Mouse (Mus musculus) MEL (cell line): ENCODE measurements around the gene Fam208a. TPM values are rescaled to one million over a fixed set of nuclear protein-coding genes. Genes with fewer than 3 reads are reported as not detected.

Experiments
- DNase-seq: peaks from one replicate; pipeline ENCODE4 v3.0.0; 2011; ENCODE audit warnings: low read depth, low spot score
- H3K27ac ChIP-seq: 2 replicates; pipeline ENCODE4 v1.5.1; 2012; ENCODE audit warnings: low read depth, mild to moderate bottlenecking, control low read depth, low read length, moderate library complexity; ENCODE audit not compliant: control insufficient read depth
- H3K27me3 ChIP-seq, 2 experiments: fragments of 150-350 bp in 1 of 2; sonication (generic) in 1 of 2; 2 replicates each; pipeline ENCODE4 v1.6.1; 2012; ENCODE audit warnings: low read length in 2 of 2, mild to moderate bottlenecking in 2 of 2, improper control_type of control experiment in 1 of 2, moderate library complexity in 1 of 2; ENCODE audit not compliant: insufficient read depth in 2 of 2, control insufficient read depth in 1 of 2
- H3K36me3 ChIP-seq, 2 experiments: 2 replicates each; pipeline ENCODE4 v1.6.1; 2012 to 2014; ENCODE audit warnings: low read length in 2 of 2, improper control_type of control experiment in 1 of 2, inconsistent platforms in 1 of 2, mild to moderate bottlenecking in 1 of 2; ENCODE audit not compliant: insufficient read depth in 2 of 2, control insufficient read depth in 1 of 2
- H3K4me1 ChIP-seq, 2 experiments: fragments of 150-350 bp in 1 of 2; sonication (generic) in 1 of 2; 2 replicates each; pipeline ENCODE4 v1.6.1; 2012; ENCODE audit warnings: low read length in 2 of 2, improper control_type of control experiment in 1 of 2, mild to moderate bottlenecking in 1 of 2; ENCODE audit not compliant: insufficient read depth in 2 of 2, control insufficient read depth in 1 of 2
- H3K4me3 ChIP-seq, 2 experiments: fragments of 150-350 bp in 1 of 2; sonication (generic) in 1 of 2; 2 replicates each; pipeline ENCODE4 v1.5.1; 2012; ENCODE audit warnings: low read depth in 2 of 2, low read length in 2 of 2, mild to moderate bottlenecking in 2 of 2, moderate library complexity in 2 of 2, control low read depth in 1 of 2, improper control_type of control experiment in 1 of 2; ENCODE audit not compliant: control insufficient read depth in 1 of 2, insufficient read depth in 1 of 2
- H3K79me2 ChIP-seq: 2 replicates; pipeline ENCODE4 v1.6.1; 2012; ENCODE audit warnings: mild to moderate bottlenecking, low read length, moderate library complexity; ENCODE audit not compliant: control insufficient read depth, poor library complexity, insufficient read depth
- H3K9ac ChIP-seq: 2 replicates; pipeline ENCODE4 v1.6.1; 2012; ENCODE audit warnings: low read depth, mild to moderate bottlenecking, control low read depth, low read length, moderate library complexity; ENCODE audit not compliant: control insufficient read depth, poor library complexity, severe bottlenecking
- H3K9me3 ChIP-seq: fragments of 150-350 bp; sonication (generic); replicated peaks from 2 replicates; pipeline ENCODE4 v1.6.1; 2012; ENCODE audit warnings: mild to moderate bottlenecking, low read length, improper control_type of control experiment, moderate library complexity; ENCODE audit not compliant: insufficient read depth
- BHLHE40 ChIP-seq: IDR thresholded peaks from 2 replicates; pipeline ENCODE4 v1.6.1; 2012; ENCODE audit warnings: low read depth, mild to moderate bottlenecking, inconsistent platforms, low read length, improper control_type of control experiment, borderline replicate concordance
- CHD1 ChIP-seq: IDR thresholded peaks from 2 replicates; pipeline ENCODE4 v1.6.1; 2012; ENCODE audit warnings: low read depth, mild to moderate bottlenecking, inconsistent platforms, low read length, improper control_type of control experiment
- CHD2 ChIP-seq: IDR thresholded peaks from 2 replicates; pipeline ENCODE4 v1.6.1; 2011; ENCODE audit warnings: low read length, improper control_type of control experiment
- CTCF ChIP-seq, 3 experiments: IDR thresholded peaks in 2 of 3; conservative IDR thresholded peaks in 1 of 3; 2 replicates each; pipeline ENCODE4 v1.5.1; 2011 to 2012; ENCODE audit warnings: low read length in 3 of 3, low read depth in 2 of 3, mild to moderate bottlenecking in 2 of 3, improper control_type of control experiment in 1 of 3, inconsistent platforms in 1 of 3, mixed read lengths in 1 of 3, moderate library complexity in 1 of 3; ENCODE audit not compliant: control insufficient read depth in 1 of 3, insufficient read depth in 1 of 3, poor library complexity in 1 of 3, severe bottlenecking in 1 of 3
- E2F4 ChIP-seq: IDR thresholded peaks from 2 replicates; pipeline ENCODE4 v1.6.1; 2011; ENCODE audit warnings: low read depth, low read length, improper control_type of control experiment, borderline replicate concordance
- ELF1 ChIP-seq: IDR thresholded peaks from 2 replicates; pipeline ENCODE4 v1.6.1; 2014; ENCODE audit warnings: low read depth, mild to moderate bottlenecking, inconsistent platforms, low read length, improper control_type of control experiment, moderate library complexity
- EP300 ChIP-seq, 2 experiments: IDR thresholded peaks; 2 replicates each; pipeline ENCODE4 v1.6.1; 2011; ENCODE audit warnings: improper control_type of control experiment in 2 of 2, low read length in 2 of 2, low read depth in 1 of 2, mild to moderate bottlenecking in 1 of 2
- ETS1 ChIP-seq: IDR thresholded peaks from 2 replicates; pipeline ENCODE4 v1.6.1; 2012; ENCODE audit warnings: low read depth, mild to moderate bottlenecking, inconsistent platforms, low read length, improper control_type of control experiment, moderate library complexity
- GABPA ChIP-seq: IDR thresholded peaks from 2 replicates; pipeline ENCODE4 v1.6.1; 2012; ENCODE audit warnings: low read depth, mild to moderate bottlenecking, inconsistent platforms, low read length, improper control_type of control experiment, moderate library complexity
- GATA1 ChIP-seq: IDR thresholded peaks from 2 replicates; pipeline ENCODE4 v1.6.1; 2011; ENCODE audit warnings: low read depth, low read length, improper control_type of control experiment
- HCFC1 ChIP-seq: IDR thresholded peaks from 2 replicates; pipeline ENCODE4 v1.6.1; 2012; ENCODE audit warnings: low read depth, mild to moderate bottlenecking, inconsistent platforms, low read length, improper control_type of control experiment, moderate library complexity
- JUND ChIP-seq: IDR thresholded peaks from 2 replicates; pipeline ENCODE4 v1.6.1; 2011; ENCODE audit warnings: low read depth, mild to moderate bottlenecking, improper control_type of control experiment, low read length
- KAT2A ChIP-seq: conservative IDR thresholded peaks from 2 replicates; pipeline ENCODE4 v1.6.1; 2012; ENCODE audit warnings: low read depth, low read length, improper control_type of control experiment, inconsistent platforms
- MAFK ChIP-seq: IDR thresholded peaks from 2 replicates; pipeline ENCODE4 v1.6.1; 2011; ENCODE audit warnings: low read depth, mild to moderate bottlenecking, low read length, improper control_type of control experiment, borderline replicate concordance
- MAX ChIP-seq: IDR thresholded peaks from 2 replicates; pipeline ENCODE4 v1.6.1; 2011; ENCODE audit warnings: low read length, improper control_type of control experiment
- MAZ ChIP-seq: IDR thresholded peaks from 2 replicates; pipeline ENCODE4 v1.6.1; 2012; ENCODE audit warnings: low read depth, mild to moderate bottlenecking, inconsistent platforms, low read length, improper control_type of control experiment
- MEF2A ChIP-seq: IDR thresholded peaks from 2 replicates; pipeline ENCODE4 v1.6.1; 2014; ENCODE audit warnings: low read depth, mild to moderate bottlenecking, inconsistent platforms, low read length, improper control_type of control experiment; ENCODE audit not compliant: poor library complexity, insufficient replicate concordance, severe bottlenecking; ENCODE audit errors: extremely low read depth
- MXI1 ChIP-seq: IDR thresholded peaks from 2 replicates; pipeline ENCODE4 v1.6.1; 2011; ENCODE audit warnings: mild to moderate bottlenecking, low read depth, low read length, improper control_type of control experiment
- MYB ChIP-seq: IDR thresholded peaks from 2 replicates; pipeline ENCODE4 v1.6.1; 2011; ENCODE audit warnings: mild to moderate bottlenecking, low read depth, low read length, improper control_type of control experiment
- MYC ChIP-seq: IDR thresholded peaks from 2 replicates; pipeline ENCODE4 v1.6.1; 2011; ENCODE audit warnings: low read depth, mild to moderate bottlenecking, low read length, improper control_type of control experiment, moderate library complexity
- NELFE ChIP-seq: IDR thresholded peaks from 2 replicates; pipeline ENCODE4 v1.6.1; 2011; ENCODE audit warnings: low read depth, low read length, improper control_type of control experiment
- NRF1 ChIP-seq: IDR thresholded peaks from 2 replicates; pipeline ENCODE4 v1.6.1; 2014; ENCODE audit warnings: low read depth, mild to moderate bottlenecking, inconsistent platforms, low read length, improper control_type of control experiment, moderate library complexity; ENCODE audit not compliant: poor library complexity, insufficient read depth, severe bottlenecking
- POLR2A ChIP-seq, 2 experiments: IDR thresholded peaks; 2 replicates each; pipeline ENCODE4 v1.6.1; 2011 to 2012; ENCODE audit warnings: low read length in 2 of 2, mild to moderate bottlenecking in 2 of 2, control low read depth in 1 of 2, improper control_type of control experiment in 1 of 2, low read depth in 1 of 2, moderate library complexity in 1 of 2; ENCODE audit not compliant: control insufficient read depth in 1 of 2, insufficient read depth in 1 of 2, poor library complexity in 1 of 2
- POLR2AphosphoS2 ChIP-seq: IDR thresholded peaks from 2 replicates; pipeline ENCODE4 v1.6.1; 2011; ENCODE audit warnings: low read length, improper control_type of control experiment
- POLR2AphosphoS5 ChIP-seq: IDR thresholded peaks from 2 replicates; pipeline ENCODE4 v1.6.1; 2012; ENCODE audit warnings: low read depth, borderline replicate concordance, mild to moderate bottlenecking, inconsistent platforms, low read length, moderate library complexity, mixed read lengths
- RAD21 ChIP-seq: IDR thresholded peaks from 2 replicates; pipeline ENCODE4 v1.6.1; 2011; ENCODE audit warnings: mild to moderate bottlenecking, low read depth, low read length, improper control_type of control experiment
- RCOR1 ChIP-seq: IDR thresholded peaks from 2 replicates; pipeline ENCODE4 v1.6.1; 2012; ENCODE audit warnings: low read depth, mild to moderate bottlenecking, inconsistent platforms, low read length, improper control_type of control experiment
- SIN3A ChIP-seq: IDR thresholded peaks from 2 replicates; pipeline ENCODE4 v1.6.1; 2012; ENCODE audit warnings: low read length, improper control_type of control experiment, inconsistent platforms
- SMC3 ChIP-seq: IDR thresholded peaks from 2 replicates; pipeline ENCODE4 v1.6.1; 2011; ENCODE audit warnings: low read depth, low read length, improper control_type of control experiment
- TAL1 ChIP-seq: IDR thresholded peaks from 2 replicates; pipeline ENCODE4 v1.6.1; 2012; ENCODE audit warnings: mild to moderate bottlenecking, inconsistent platforms, low read length, moderate library complexity, mixed read lengths
- TBP ChIP-seq: IDR thresholded peaks from 2 replicates; pipeline ENCODE4 v1.8.0; 2011; ENCODE audit warnings: low read depth, low read length, improper control_type of control experiment
- TCF12 ChIP-seq: IDR thresholded peaks from 2 replicates; pipeline ENCODE4 v1.6.1; 2014; ENCODE audit warnings: low read depth, mild to moderate bottlenecking, inconsistent platforms, low read length, improper control_type of control experiment, moderate library complexity
- UBTF ChIP-seq: IDR thresholded peaks from 2 replicates; pipeline ENCODE4 v1.6.1; 2012; ENCODE audit warnings: low read depth, mild to moderate bottlenecking, inconsistent platforms, low read length, improper control_type of control experiment, moderate library complexity, borderline replicate concordance; ENCODE audit not compliant: insufficient read depth
- USF1 ChIP-seq: IDR thresholded peaks from 2 replicates; pipeline ENCODE4 v1.6.1; 2014; ENCODE audit warnings: low read depth, mild to moderate bottlenecking, inconsistent platforms, low read length, improper control_type of control experiment, moderate library complexity
- ZC3H11A ChIP-seq: IDR thresholded peaks from 2 replicates; pipeline ENCODE4 v1.6.1; 2012; ENCODE audit warnings: low read depth, mild to moderate bottlenecking, inconsistent platforms, low read length, improper control_type of control experiment
- ZKSCAN1 ChIP-seq: IDR thresholded peaks from 2 replicates; pipeline ENCODE4 v1.6.1; 2012; ENCODE audit warnings: low read depth, mild to moderate bottlenecking, inconsistent platforms, low read length, improper control_type of control experiment, moderate library complexity
- ZMIZ1 ChIP-seq: IDR thresholded peaks from 2 replicates; pipeline ENCODE4 v1.6.1; 2012; ENCODE audit warnings: low read depth, mild to moderate bottlenecking, inconsistent platforms, low read length, improper control_type of control experiment, moderate library complexity
- ZNF384 ChIP-seq: IDR thresholded peaks from 2 replicates; pipeline ENCODE4 v1.6.1; 2012; ENCODE audit warnings: low read depth, mild to moderate bottlenecking, inconsistent platforms, low read length, improper control_type of control experiment
- polyA plus RNA-seq, 2 experiments: library from polyadenylated mRNA; stranded (reverse) in 1 of 2; unstranded in 1 of 2; fragments of >175 nt in 1 of 2; fragments of >200 nt in 1 of 2; gene quantifications; 2 replicates each; pipeline versions ENCODE4 v1.2.1 to v1.2.4; 2012; ENCODE audit warnings: low replicate concordance in 2 of 2, low read depth in 1 of 2; ENCODE audit not compliant: insufficient read length in 2 of 2, insufficient read depth in 1 of 2, missing spikeins in 1 of 2
- total RNA-seq: library from RNA; depleted of rRNA; stranded (reverse); fragments of 300-350 nt; gene quantifications from 2 replicates; pipeline ENCODE4 v1.2.3, GENCODE M21; 2012; rRNA removed

Gene Fam208a
- 7.9 and 8.7 TPM in 2 replicates for total RNA-seq
- polyA plus RNA-seq = 10 to 100 TPM in 1 of 2 experiments, 1 to 10 TPM in 1; 3.2 to 25.4 TPM

DNA sequence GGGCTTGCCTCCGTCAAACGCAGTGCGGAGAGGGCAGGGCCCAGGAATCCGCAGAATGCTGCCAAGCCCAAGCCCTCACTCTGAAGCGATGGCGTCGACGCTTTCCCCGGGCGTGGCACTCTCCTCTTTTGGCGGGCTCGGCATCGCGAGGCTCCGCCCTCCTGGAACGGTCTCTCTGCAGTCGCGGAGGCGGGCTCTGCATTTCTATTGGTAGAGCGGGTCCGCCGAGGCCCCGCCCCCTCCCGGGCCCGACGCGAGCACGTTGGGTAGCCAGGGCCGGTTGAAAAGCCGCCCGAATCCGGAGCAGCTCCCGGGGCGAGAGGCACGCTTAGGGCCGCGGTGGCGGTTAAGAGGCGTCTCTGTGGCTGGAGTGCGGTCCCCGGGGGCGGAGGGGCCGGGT lies at the start of gene Fam208a:
Gene Fam208a (plus strand): TSS at position 262 of the 400 bp plus-strand sequence.
- Histone ChIP-seq H3K9me3 (no peaks in the 10 kb centered on the region), H3K4me3 (peak within 1 kb of the TSS; percentile 77 to 92), H3K36me3 (peaks cover 0 to 16% of the 10 kb centered on the region in 2 experiments; a peak in 2 of 4 replicates), H3K27ac (peak within 1 kb of the TSS; percentile 87), H3K4me1 (no peaks in the 10 kb centered on the region), H3K79me2 (peaks cover 11% of the 10 kb centered on the region), H3K27me3 (no peaks in the 10 kb centered on the region), H3K9ac (peak within 1 kb of the TSS; percentile 97)
- peak; percentile 94 for DNase-seq
- TF ChIP-seq ELF1 = no peak
- no peak for TF ChIP-seq MYB
- peak in 1 of 2 experiments; percentile 29; a peak in 1 of 4 replicates for TF ChIP-seq EP300 (IDR thresholded peaks at IDR 0.05; ENCODE audit: low read depth in 1 of 2, low read length in 2 of 2)
- no peak for TF ChIP-seq TAL1
- TF ChIP-seq MYC = peak; percentile 29; the same call in 1 of the 2 replicates
- TF ChIP-seq JUND = no peak
- no peak for TF ChIP-seq CTCF (IDR thresholded peaks at IDR 0.05 in 2 of 3, conservative IDR thresholded peaks at IDR 0.05 in 1 of 3; ENCODE audit: control insufficient read depth in 1 of 3, insufficient read depth in 1 of 3, low read depth in 2 of 3, low read length in 3 of 3, poor library complexity in 1 of 3, severe bottlenecking in 1 of 3)
- TF ChIP-seq ZMIZ1 = no peak
- TF ChIP-seq GABPA = no peak
- TF ChIP-seq MAZ = no peak
- TF ChIP-seq POLR2AphosphoS2 = no peak
- no peak for TF ChIP-seq ZKSCAN1
- peak; percentile 3; the same call in 1 of the 2 replicates for TF ChIP-seq TCF12
- no peak for TF ChIP-seq SIN3A
- no peak for TF ChIP-seq ZC3H11A
- TF ChIP-seq GATA1 = no peak
- no peak; the same call in 1 of the 2 replicates for TF ChIP-seq MXI1
- no peak for TF ChIP-seq KAT2A
- no peak for TF ChIP-seq RCOR1
- TF ChIP-seq ZNF384 = no peak
- peak; percentile 54 for TF ChIP-seq NELFE
- no peak for TF ChIP-seq CHD1
- no peak for TF ChIP-seq BHLHE40
- TF ChIP-seq E2F4 = peak; percentile 80; the same call in 1 of the 2 replicates
- TF ChIP-seq NRF1 = no peak
- no peak for TF ChIP-seq USF1
- TF ChIP-seq SMC3 = no peak
- TF ChIP-seq POLR2AphosphoS5 = no peak
- 0 out of 2 replicates have a peak, but pooled peaks have one; percentile 35 for TF ChIP-seq ETS1
- no peak for TF ChIP-seq MAFK
- TF ChIP-seq MEF2A = no peak
- peak; percentile 43; the same call in 1 of the 2 replicates for TF ChIP-seq HCFC1
- TF ChIP-seq UBTF = no peak
- no peak for TF ChIP-seq TBP
- no peak for TF ChIP-seq CHD2
- TF ChIP-seq POLR2A (IDR thresholded peaks at IDR 0.05; ENCODE audit: control insufficient read depth in 1 of 2, insufficient read depth in 1 of 2, low read depth in 1 of 2, low read length in 2 of 2, poor library complexity in 1 of 2) = peak; percentile 75 to 83
- TF ChIP-seq MAX = peak; percentile 99
- TF ChIP-seq RAD21 = no peak
